Mouse (Mus musculus) natural killer cell, adult 2 months (primary cell): ENCODE results near the gene Maz.

Experiments used
- DNase-seq, 2 experiments: peaks; one replicate each; pipeline ENCODE4 v3.0.0; 2022; ENCODE audit warnings: low spot score in 2 of 2

Gene Maz

GRCm38 (mm10) chr7:127008239-127009019 lies 18.4 kb downstream of the Maz start:
- peak in 1 of 2 experiments; percentile 32 for DNase-seq

DNA sequence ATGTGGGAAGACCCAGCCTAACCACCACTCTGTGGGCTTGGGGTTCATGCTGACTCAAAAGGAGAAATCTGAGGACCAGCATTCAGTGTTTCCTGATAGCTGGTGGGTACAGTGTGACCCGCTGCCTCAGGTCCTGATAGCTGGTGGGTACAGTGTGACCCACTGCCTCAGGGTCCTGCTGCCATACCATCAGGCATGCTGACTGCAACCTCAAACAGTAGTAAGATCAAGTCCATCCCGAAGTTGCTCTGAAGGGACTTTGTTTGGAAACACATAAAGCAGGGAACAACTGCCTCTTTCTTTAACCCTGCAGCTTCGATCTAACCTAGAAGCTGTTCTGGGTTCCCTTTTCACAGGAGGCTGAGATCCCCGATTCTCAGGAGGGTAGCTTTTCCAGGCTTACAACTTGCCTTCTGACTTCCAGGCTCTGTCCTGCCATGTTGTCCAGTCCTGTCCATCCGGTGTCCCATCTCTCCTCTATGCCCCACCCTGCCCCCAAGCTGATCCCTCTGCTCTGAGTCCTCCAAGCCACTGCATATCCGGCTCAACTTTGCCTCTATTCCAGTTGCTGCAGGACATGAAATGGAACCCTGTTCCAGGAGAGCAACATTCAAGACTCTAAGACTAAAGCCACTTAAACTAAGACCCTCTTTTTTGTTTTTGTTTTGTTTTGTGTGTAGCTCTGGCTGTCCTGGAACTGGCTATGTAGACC lies 19.4 kb downstream of the Maz start:
- no peak for DNase-seq

DNA sequence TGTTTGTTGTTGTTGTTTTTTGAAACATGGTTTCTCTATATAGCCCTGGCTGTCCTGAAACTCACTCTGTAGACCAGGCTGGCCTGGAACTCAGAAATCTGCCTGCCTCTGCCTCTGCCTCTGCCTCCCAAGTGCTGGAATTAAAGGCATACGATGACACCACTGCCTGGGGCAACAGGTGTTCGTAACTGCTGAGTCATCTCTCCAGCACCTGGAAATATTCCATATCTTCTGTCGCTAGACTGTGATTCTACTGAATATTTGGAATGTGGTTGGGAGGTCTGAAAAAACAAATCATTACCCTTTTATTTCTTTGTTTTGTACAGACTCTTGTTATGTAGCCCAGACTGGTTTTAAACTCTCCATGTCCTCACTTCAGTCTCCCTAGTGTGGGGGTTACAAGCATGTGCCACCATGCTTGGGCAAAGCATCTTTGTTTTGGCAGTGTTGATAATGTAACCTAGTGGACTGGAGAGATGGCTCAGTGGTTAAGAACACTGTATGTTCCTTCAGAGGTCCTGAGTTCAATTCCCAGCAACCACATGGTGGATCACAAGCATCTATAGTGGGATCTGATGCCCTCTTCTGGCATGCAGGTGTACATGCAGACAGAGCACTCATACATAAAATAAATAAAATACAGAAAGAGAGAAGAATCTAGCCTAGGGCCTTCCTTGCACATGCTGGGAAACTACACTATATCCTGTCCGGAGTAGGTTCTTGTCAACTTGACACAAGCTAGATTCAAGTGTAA lies 22.5 kb downstream of the Maz start:
- no peak for DNase-seq

DNA sequence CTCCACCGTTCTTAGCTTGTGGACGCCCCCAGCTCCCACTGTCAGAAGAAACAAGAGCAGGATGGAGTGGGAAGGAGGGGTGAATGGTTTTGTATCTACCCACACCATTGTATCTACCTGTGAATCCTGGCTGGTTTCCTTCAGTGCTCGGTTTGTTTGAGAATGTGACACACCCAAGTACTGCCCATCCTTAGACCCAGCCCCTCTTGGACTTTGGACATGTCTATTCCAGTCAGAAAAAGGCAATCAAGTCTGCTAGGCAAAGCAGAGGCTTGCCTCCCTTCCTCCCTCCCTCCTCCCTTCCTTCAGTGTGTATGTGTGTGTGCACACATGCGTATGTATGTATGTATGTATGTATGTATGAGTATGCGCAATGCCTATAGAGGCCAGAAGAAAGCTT lies 23.2 kb downstream of the Maz start:
- no peak for DNase-seq

DNA sequence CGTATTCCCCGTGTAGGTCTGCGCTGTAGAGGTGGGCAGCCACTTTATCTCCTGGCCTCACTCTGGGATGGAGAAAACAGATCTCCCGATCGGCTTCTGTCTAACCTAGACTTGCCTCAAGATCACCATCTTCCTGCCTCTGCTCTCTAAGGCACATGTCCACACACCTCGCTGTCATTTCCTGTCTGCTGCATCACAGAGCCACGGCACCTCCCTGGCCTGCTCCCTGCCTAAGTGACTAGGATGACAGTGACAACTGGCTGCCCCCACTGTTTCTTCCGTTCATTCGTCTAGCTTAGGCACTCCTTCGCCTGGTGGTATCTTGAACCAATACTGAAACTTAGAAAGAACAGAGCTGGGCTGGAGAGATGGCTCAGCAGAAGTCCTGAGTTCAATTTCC lies 27.3 kb downstream of the Maz start:
- DNase-seq = no peak

- no peak for DNase-seq
Measured at GRCm38 (mm10) chr7:126996449-126996848, 30.4 kb downstream of the Maz start.

DNA sequence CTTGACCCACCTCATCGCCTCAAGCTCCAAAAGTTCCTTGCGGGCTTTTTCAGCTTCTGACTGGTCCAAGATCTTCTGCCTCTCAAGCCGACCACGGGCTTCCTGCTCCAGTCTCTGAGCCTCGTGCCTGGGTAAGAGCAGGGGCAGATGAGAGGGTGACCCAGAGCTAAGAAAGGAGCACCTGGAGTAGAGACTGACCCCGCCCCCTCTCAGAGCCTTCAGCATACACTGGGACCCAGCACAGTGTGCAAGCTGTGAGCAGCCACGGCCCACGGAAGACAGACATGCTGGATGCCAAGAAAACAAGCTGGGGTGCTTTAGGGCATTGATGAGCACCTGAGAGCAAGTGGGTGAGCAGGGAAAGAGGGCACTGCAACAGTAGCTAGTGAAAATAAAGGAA lies 38.0 kb downstream of the Maz start:
- no peak for DNase-seq

DNA sequence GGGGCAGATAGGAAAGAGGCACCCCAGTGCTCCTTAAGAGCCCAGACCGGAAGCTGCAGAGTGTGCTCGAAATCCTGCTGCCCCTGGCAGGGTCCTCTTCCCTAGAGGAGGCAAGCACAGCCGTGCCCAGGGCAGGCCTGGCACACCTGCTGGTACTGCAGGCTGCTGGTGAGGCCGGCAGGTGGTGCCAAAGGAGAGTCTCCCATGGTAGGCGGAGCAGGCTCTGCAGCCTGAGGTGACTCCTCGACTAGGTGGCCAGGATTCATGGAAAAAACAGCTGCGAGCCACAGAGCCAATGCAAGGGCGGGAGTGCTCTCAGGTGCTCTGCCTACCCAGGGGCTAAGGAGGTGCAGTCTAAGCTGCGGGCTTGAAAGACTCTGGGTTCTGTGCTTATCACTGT lies 40.5 kb downstream of the Maz start:
- DNase-seq = no peak

DNA sequence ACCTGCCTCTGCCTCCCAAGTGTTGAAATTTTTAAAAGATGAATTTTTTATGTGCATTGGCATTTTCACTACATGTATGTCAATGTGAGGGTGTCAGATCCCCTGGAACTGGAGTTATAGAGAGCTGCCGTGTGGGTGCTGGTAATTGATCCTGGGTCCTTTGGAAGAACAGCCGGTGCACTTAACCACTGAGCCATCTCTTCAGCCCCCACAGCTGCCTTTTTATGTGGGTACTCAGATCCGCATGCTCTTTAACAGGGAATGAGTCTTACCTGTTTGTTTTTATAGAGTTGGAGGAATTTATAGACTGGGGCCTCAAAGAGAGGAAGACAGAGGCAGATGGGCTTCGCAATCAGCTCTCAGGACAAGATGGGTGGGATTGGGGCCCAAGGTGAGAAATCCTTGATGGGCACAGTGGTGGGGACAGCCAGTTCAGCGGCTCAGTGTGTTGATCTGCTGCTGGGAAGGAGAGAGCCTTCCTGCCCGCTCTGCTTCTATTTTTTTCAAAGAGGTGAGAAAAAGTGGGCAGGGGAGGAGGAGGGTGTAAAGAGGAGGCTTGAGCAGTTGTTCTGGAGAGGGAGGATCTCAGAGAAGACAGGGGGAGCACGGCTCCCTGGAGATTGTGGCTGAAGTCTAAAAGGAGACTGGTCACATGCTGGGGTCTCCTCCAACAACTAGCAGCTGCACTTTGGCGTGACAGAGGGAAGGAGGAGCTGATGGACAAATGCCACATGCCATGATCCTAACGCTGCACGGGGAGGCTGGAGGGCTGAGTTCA lies 42.0 kb downstream of the Maz start:
- no peak for DNase-seq

GRCm38 (mm10) chr7:126983113-126983512 lies 43.7 kb downstream of the Maz start:
- no peak for DNase-seq

GRCm38 (mm10) chr7:126982054-126982453 lies 44.8 kb downstream of the Maz start:
- DNase-seq = no peak

DNA sequence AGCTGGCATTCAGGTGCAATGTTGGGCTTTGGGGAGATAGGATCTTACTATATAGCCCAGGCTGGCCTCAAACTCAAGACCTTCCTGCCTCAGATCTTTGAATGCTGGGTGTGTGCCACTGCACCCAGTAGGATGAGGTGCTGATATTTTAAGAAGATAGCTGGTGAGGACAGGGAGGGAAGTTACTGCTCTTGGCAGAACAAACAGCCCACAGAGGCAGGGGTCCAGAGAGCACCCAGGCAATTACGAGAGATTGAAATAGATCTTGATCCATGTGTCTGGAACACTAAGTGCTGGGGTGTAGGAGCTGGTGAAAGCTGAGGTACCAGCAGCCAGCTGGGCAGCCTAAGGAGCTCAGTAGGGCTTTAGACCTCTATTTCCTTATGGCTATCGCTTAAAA lies 45.2 kb downstream of the Maz start:
- no peak for DNase-seq

DNA sequence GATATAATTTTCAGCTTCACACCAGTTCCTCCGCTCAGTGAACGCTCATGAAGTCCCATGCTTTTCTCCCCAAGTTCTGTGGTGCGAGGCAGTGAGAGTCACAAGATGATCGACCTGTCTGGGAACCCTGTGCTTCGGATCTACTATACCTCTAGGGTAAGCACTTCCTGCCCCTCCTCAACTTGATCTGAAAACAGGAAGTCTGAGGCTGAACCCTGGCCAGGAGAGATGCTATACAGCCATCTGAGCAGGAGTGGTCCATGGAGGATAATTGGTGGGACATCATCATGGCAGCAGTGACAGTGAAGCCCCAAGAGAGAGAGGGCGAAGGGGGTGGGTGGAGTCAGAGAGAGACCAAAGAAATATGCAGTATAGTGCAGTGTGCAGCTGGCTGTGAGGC lies 48.0 kb downstream of the Maz start:
- DNase-seq = no peak

DNA sequence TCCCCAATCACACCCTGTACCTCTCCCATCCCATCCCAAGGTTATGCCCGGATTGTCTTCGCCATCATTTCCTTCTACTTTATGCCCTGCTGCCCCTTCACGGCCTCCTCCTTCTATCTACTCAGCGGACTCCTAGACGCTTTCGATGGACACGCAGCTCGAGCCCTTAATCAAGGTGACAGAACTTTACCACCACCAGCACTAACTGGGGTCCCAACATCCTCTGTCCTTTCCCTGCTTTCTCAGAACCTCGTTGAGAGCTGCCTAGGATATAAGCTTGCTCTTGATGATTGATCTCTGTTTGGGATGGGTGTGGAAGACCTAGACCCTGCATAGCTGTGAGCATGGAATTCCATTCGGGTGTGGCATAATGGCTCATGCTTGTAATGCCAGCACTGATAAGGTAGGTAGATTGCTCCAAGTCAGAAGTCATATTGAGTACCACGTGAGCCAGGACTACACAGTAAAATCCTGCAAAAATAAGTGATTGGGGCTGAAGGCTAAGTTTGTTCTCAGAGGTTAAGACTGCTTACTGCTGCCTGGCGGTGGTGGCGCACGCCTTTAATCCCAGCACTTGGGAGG lies 49.9 kb downstream of the Maz start:
- DNase-seq = no peak

DNA sequence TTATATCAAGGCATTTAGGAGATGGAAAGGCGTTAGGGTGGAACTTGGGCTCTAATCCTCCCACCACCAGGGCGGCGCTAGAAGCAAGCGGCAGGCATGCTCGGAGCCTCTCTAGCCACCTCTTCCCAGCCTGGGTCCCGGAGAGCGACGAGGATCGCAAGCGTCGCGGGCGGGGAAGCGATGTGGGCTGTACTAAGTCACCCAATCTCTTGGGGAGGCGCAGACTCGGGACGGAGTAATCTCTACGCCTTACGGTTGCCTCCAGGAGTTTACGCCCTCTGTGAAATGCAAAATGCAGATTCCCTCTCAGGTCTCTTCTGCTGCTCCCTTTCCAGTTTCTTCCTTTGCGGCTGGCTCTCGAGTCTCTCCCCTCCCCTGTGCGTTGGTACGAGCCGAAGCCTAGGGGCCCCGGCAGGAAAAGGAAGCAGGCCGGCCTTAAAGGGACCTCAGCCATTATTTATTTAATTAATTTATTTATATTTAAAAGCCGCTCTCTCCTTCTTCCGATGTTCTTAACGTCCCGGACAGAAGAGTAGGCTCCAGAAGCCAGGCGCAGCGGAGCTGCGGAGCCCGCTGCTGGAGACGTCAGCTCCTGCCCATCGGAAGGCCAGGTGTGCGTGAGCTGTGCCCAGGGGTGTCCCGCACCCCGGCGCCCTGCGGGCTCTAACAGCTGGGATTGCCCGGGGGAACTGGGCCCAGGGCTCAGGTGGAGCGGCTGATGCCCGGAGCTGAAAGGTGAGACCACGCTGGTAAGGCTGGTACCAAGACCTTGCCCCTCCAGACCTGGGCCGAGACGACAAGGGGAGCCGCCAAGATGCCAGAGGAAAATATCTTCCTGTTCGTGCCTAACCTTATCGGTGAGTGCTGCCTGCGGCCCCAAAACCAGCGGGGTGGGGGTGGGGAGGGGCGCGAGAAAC lies 50.6 kb downstream of the Maz start, which contains the start of gene Cdiptos:
Cdiptos (minus strand) TSS at position 149 of the 917 bp plus-strand sequence.
- DNase-seq = peak; percentile 93 to 95

DNA sequence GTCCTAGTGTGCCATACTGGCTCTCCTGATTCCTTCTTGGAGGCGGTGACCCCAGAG lies 51.1 kb downstream of the Maz start, which contains the start of gene Cdipt:
Cdipt (plus strand) TSS at position 22 of the 57 bp plus-strand sequence.
- no peak for DNase-seq

- no peak for DNase-seq
Measured at GRCm38 (mm10) chr7:126975493-126975892, 51.3 kb downstream of the Maz start.
